Mouse (Mus musculus) myocyte (in vitro differentiated cells): ENCODE data around the gene Fam181b.

ENCODE experiments used
- CEBPB ChIP-seq: IDR thresholded peaks from 2 replicates; pipeline ENCODE4 v1.6.1; 2011; ENCODE audit warnings: mild to moderate bottlenecking, moderate library complexity; ENCODE audit not compliant: poor library complexity, insufficient read depth, severe bottlenecking
- E2F4 ChIP-seq: IDR thresholded peaks from one replicate; pipeline ENCODE4 v1.6.1; 2011; ENCODE audit warnings: mild to moderate bottlenecking, control low read depth, moderate library complexity; ENCODE audit not compliant: insufficient read depth
- MAX ChIP-seq: IDR thresholded peaks from one replicate; pipeline ENCODE4 v1.6.1; 2011; ENCODE audit warnings: low read depth, mild to moderate bottlenecking, control low read depth
- MYOD1 ChIP-seq, 3 experiments: IDR thresholded peaks; one replicate each; pipeline ENCODE4 v1.6.1; 2011; ENCODE audit warnings: control low read depth in 2 of 3, low read depth in 2 of 3, mild to moderate bottlenecking in 2 of 3, moderate library complexity in 1 of 3; ENCODE audit not compliant: insufficient read length in 2 of 3, control insufficient read depth in 1 of 3
- MYOG ChIP-seq, 3 experiments: IDR thresholded peaks; one replicate each; pipeline ENCODE4 v1.6.1; 2011; ENCODE audit warnings: control low read depth in 2 of 3, low read depth in 2 of 3, mild to moderate bottlenecking in 2 of 3; ENCODE audit not compliant: insufficient read length in 2 of 3, control insufficient read depth in 1 of 3, insufficient read depth in 1 of 3
- POLR2A ChIP-seq: IDR thresholded peaks from one replicate; pipeline ENCODE4 v1.6.1; 2011; ENCODE audit warnings: low read depth, mild to moderate bottlenecking, control low read depth, moderate library complexity; ENCODE audit not compliant: insufficient read length
- POLR2AphosphoS2 ChIP-seq: IDR thresholded peaks from one replicate; pipeline ENCODE4 v1.6.1; 2011; ENCODE audit warnings: low read depth, control low read depth; ENCODE audit not compliant: insufficient read length
- REST ChIP-seq: IDR thresholded peaks from one replicate; pipeline ENCODE4 v1.6.1; 2011; ENCODE audit warnings: mild to moderate bottlenecking, control low read depth, moderate library complexity; ENCODE audit not compliant: insufficient read depth, insufficient read length
- USF1 ChIP-seq: IDR thresholded peaks from one replicate; pipeline ENCODE4 v1.6.1; 2011; ENCODE audit warnings: low read depth, mild to moderate bottlenecking, control low read depth, moderate library complexity

GRCm38 (mm10) chr7:93067464-93068015 is 12.1 kb upstream of the Fam181b start:
- TF ChIP-seq MAX: no peak
- no peak for TF ChIP-seq E2F4
- TF ChIP-seq POLR2A: no peak
- no peak for TF ChIP-seq USF1
- no peak for TF ChIP-seq POLR2AphosphoS2
- TF ChIP-seq CEBPB: no peak
- no peak for TF ChIP-seq MYOD1 (IDR thresholded peaks at IDR 0.05; ENCODE audit: control insufficient read depth in 1 of 3, insufficient read length in 2 of 3, low read depth in 2 of 3)
- no peak for TF ChIP-seq MYOG (IDR thresholded peaks at IDR 0.05; ENCODE audit: control insufficient read depth in 1 of 3, insufficient read depth in 1 of 3, insufficient read length in 2 of 3, low read depth in 2 of 3)
- no peak for TF ChIP-seq REST
